Mouse (Mus musculus) G1E (cell line): ENCODE results near the gene Gm17018. TPM values are rescaled to one million over a fixed set of nuclear protein-coding genes. Genes with fewer than 3 reads are reported as not detected.

Source experiments
- ATAC-seq: 2 replicates; pipeline ENCODE4 v1.8.0; 2016; ENCODE audit warnings: mild to moderate bottlenecking; ENCODE audit not compliant: insufficient number of reproducible peaks, poor library complexity, low FRiP score, severe bottlenecking; ENCODE audit errors: extremely low read depth
- DNase-seq: peaks from one replicate; pipeline ENCODE4 v3.0.0; 2012; ENCODE audit warnings: low spot score
- H3K27me3 ChIP-seq: 2 replicates; pipeline ENCODE4 v1.6.1; 2012; ENCODE audit warnings: mild to moderate bottlenecking, low read length, inconsistent platforms; ENCODE audit not compliant: insufficient read depth
- H3K36me3 ChIP-seq: replicated peaks from 2 replicates; pipeline ENCODE3; 2012; ENCODE audit warnings: mild to moderate bottlenecking, inconsistent platforms
- H3K4me1 ChIP-seq: 2 replicates; pipeline ENCODE4 v1.6.1; 2012; ENCODE audit warnings: low read depth, low read length, inconsistent platforms, mixed read lengths; ENCODE audit not compliant: insufficient read depth
- H3K4me3 ChIP-seq: 2 replicates; pipeline ENCODE4 v1.5.1; 2012; ENCODE audit warnings: low read depth, mild to moderate bottlenecking, inconsistent platforms, low read length, moderate library complexity, mixed read lengths
- H3K9me3 ChIP-seq: replicated peaks from 2 replicates; pipeline ENCODE4 v1.6.1; 2012; ENCODE audit warnings: inconsistent platforms
- CTCF ChIP-seq: IDR thresholded peaks from 2 replicates; pipeline ENCODE4 v1.5.1; 2012; ENCODE audit warnings: low read depth, low read length, inconsistent platforms, mixed read lengths
- GATA1 ChIP-seq: IDR thresholded peaks from 2 replicates; pipeline ENCODE4 v1.6.1; 2012; ENCODE audit warnings: borderline replicate concordance, low read length, inconsistent platforms, mixed read lengths
- GATA2 ChIP-seq: IDR thresholded peaks from 2 replicates; pipeline ENCODE4 v1.6.1; 2012; ENCODE audit warnings: low read depth, low read length, inconsistent platforms, borderline replicate concordance
- POLR2AphosphoS5 ChIP-seq: IDR thresholded peaks from 2 replicates; pipeline ENCODE4 v1.6.1; 2012; ENCODE audit warnings: low read depth, low read length, inconsistent platforms; ENCODE audit not compliant: insufficient replicate concordance
- TAL1 ChIP-seq: conservative IDR thresholded peaks from 2 replicates; pipeline ENCODE4 v1.6.1; 2012; ENCODE audit warnings: low read depth, low read length, inconsistent platforms, mixed read lengths
- polyA plus RNA-seq: library from polyadenylated mRNA; stranded (reverse); fragments of >175 nt; gene quantifications from 2 replicates; pipeline ENCODE4 v1.2.3, GENCODE M21; 2012
- total RNA-seq, 2 experiments: library from RNA; stranded (forward) in 1 of 2; stranded (reverse) in 1 of 2; fragments of 200-1000 nt in 1 of 2; fragments of >200 nt in 1 of 2; fragmentation: Nextera tagmentation in 1 of 2; gene quantifications; 2 replicates each; pipeline ENCODE4 v1.2.3; 2014 to 2017

Gene Gm17018
- total and polyA plus RNA-seq, 3 experiments: 13.0 to 28.4 (median 19.5) TPM

DNA sequence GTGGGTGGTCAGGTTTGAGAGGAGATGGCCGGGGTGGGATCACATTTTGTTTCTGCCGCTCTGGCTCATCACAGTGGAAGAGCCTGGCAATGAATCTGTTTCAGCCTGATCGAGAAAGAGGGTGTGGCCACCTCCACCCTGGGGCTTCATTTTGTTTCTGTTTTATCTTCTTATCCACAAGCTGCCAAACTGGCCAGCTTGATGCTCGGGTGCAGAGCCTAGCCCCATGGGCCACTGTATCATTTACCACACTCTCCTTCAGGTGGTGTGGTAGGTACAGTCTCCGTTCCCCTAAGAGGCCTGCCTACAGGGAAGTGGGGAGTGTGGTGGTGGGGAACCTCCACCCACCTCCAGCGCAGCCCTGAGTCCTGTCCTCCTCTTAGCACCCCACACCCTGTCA is 12.6 kb downstream of the Gm17018 start:
- Histone ChIP-seq H3K36me3 (peaks cover 88% of the 10 kb centered on the region), H3K4me1 (peaks cover 58% of the 10 kb centered on the region), H3K4me3 (no peak overlapping the region; the same call in 1 of the 2 replicates), H3K27me3 (no peaks in the 10 kb centered on the region), H3K9me3 (no peaks in the 10 kb centered on the region)
- no peak for DNase-seq
- no peak for ATAC-seq
- TF ChIP-seq POLR2AphosphoS5: no peak
- TF ChIP-seq GATA2: no peak
- TF ChIP-seq TAL1: no peak
- TF ChIP-seq CTCF: no peak
- TF ChIP-seq GATA1: no peak

DNA sequence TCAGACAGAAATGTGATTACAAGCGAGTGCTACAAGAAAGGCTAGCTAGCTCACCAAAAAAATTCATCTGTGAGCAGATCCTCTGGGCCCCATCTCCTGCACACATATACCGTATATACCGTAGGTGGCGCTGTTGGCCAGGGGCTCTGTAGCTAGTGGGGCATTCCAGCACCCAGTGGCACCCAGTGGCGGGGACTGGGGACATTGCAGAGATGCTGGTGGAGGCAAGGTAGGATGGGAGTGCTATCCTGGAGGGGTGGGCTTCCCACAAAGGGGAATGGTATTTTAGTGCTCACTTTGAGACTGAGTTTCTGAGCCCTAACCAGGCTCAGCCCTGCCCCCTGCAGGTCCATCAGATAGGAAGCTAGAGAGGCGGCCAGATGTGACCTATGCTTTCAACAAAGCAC is 13.4 kb downstream of the Gm17018 start:
- Histone ChIP-seq H3K9me3 (no peaks in the 10 kb centered on the region), H3K27me3 (no peaks in the 10 kb centered on the region), H3K4me1 (peaks cover 58% of the 10 kb centered on the region), H3K36me3 (peaks cover 90% of the 10 kb centered on the region), H3K4me3 (no peak overlapping the region)
- peak; percentile 42 for ATAC-seq
- TF ChIP-seq TAL1: no peak
- peak; percentile 89 for TF ChIP-seq CTCF
- TF ChIP-seq GATA1: no peak
- no peak for TF ChIP-seq GATA2
- no peak for TF ChIP-seq POLR2AphosphoS5
- DNase-seq: peak; percentile 69

DNA sequence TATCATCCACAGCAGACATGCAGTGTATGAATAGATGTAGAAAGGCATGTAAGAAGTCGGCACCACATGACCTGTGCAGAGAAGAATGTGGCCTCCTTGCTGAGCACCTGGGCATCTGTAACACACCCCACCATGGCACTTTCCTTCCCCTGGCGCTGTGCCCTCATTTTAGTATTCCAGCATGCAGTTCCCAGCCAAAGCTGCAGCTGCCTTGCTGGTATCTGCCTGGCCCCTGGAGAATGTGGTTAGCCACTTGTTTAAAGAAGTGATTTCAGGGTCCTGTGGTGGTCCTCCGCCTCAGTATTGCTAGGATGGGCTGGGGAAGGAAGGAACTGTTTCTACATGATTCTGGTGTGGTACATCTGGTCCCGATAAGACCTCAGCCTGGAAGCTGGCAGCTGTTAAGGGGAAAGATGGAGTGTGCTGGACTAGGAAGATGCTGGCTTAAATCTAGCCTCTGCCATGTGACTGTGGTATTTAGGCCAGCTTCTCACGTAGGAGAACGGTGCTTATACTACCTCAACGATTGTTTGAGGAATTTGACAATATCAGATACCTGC is 14.0 kb downstream of the Gm17018 start:
- no peak for ATAC-seq
- Histone ChIP-seq H3K4me3 (no peak overlapping the region), H3K4me1 (peaks cover 58% of the 10 kb centered on the region), H3K27me3 (no peaks in the 10 kb centered on the region), H3K36me3 (peaks cover 90% of the 10 kb centered on the region), H3K9me3 (no peaks in the 10 kb centered on the region)
- DNase-seq: no peak
- TF ChIP-seq TAL1 (no peak), POLR2AphosphoS5 (no peak), CTCF (no peak), GATA2 (no peak), GATA1 (no peak)

- DNase-seq (no peak), ATAC-seq (peak; percentile 17; the same call in 1 of the 2 replicates)
- Histone ChIP-seq H3K27me3 (no peaks in the 10 kb centered on the region), H3K4me3 (no peak overlapping the region; the same call in 1 of the 2 replicates), H3K9me3 (no peaks in the 10 kb centered on the region), H3K4me1 (peaks cover 58% of the 10 kb centered on the region), H3K36me3 (peaks cover 92% of the 10 kb centered on the region)
- no peak for TF ChIP-seq GATA1
These were observed 14.7 kb downstream of the Gm17018 start for GRCm38 (mm10) chr19:45574941-45575631.

DNA sequence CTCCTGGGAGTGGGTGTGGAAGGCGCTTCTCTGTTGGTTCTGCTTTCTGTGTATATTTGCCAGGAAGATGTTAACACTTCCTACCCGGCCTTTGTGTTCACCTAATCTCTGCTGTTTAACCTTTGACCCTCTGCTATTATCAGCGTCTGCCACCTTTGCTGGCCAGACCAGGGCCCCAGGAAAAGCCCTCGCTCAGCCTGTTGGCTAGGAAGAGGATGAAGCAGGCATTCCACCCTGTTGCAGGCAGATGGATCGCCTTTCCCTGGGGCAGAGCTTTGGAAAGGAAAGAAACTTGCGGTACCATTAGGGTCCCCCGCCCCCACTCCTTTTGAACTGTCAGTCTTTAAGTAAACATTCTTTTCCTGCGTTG is 15.2 kb downstream of the Gm17018 start:
- Histone ChIP-seq H3K4me1 (peaks cover 61% of the 10 kb centered on the region), H3K27me3 (no peaks in the 10 kb centered on the region), H3K9me3 (no peaks in the 10 kb centered on the region), H3K4me3 (no peak overlapping the region), H3K36me3 (peaks cover 96% of the 10 kb centered on the region)
- DNase-seq (no peak), ATAC-seq (no peak; the same call in 1 of the 2 replicates)
- no peak for TF ChIP-seq CTCF
- TF ChIP-seq GATA2: no peak
- no peak for TF ChIP-seq GATA1
- no peak for TF ChIP-seq POLR2AphosphoS5
- no peak; the same call in 1 of the 2 replicates for TF ChIP-seq TAL1

GRCm38 (mm10) chr19:45577141-45577750 is 16.8 kb downstream of the Gm17018 start:
- Histone ChIP-seq H3K4me3 (no peak overlapping the region), H3K4me1 (peaks cover 69% of the 10 kb centered on the region), H3K27me3 (no peaks in the 10 kb centered on the region), H3K9me3 (no peaks in the 10 kb centered on the region), H3K36me3 (peaks cover 97% of the 10 kb centered on the region)
- TF ChIP-seq POLR2AphosphoS5 (no peak), GATA2 (no peak), GATA1 (no peak), CTCF (no peak), TAL1 (no peak)
- ATAC-seq (no peak), DNase-seq (no peak)
